Mouse (Mus musculus) testis, adult 2 months (tissue): ENCODE data around the gene Lrrc23. TPM values are rescaled to one million over a fixed set of nuclear protein-coding genes. Genes with fewer than 3 reads are reported as not detected.
"Not testable (repeated sequence)": the region's sequence is repeated elsewhere in the genome, so short reads cannot be mapped to it uniquely, and the experiment has no call there.

Experiments
- H3K27ac ChIP-seq: fragments of 200-500 bp; 2 replicates; pipeline ENCODE4 v1.5.1; 2012; ENCODE audit warnings: low read depth, low read length; ENCODE audit not compliant: control insufficient read depth, insufficient read depth
- H3K27me3 ChIP-seq: fragments of 200-500 bp; 2 replicates; pipeline ENCODE4 v1.6.1; 2012; ENCODE audit warnings: mild to moderate bottlenecking, low read length, moderate library complexity; ENCODE audit not compliant: control insufficient read depth, insufficient read depth
- H3K36me3 ChIP-seq: fragments of 200-500 bp; 2 replicates; pipeline ENCODE4 v1.6.1; 2012; ENCODE audit warnings: mild to moderate bottlenecking, low read length; ENCODE audit not compliant: control insufficient read depth, insufficient read depth
- H3K4me1 ChIP-seq: fragments of 200-500 bp; 2 replicates; pipeline ENCODE4 v1.6.1; 2012; ENCODE audit warnings: low read length; ENCODE audit not compliant: control insufficient read depth, insufficient read depth
- H3K4me3 ChIP-seq: fragments of 200-500 bp; 2 replicates; pipeline ENCODE4 v1.5.1; 2012; ENCODE audit warnings: low read depth, mild to moderate bottlenecking, low read length, moderate library complexity, mixed read lengths; ENCODE audit not compliant: control insufficient read depth
- CTCF ChIP-seq: fragments of 200-500 bp; IDR thresholded peaks from 2 replicates; pipeline ENCODE4 v1.5.1; 2012; ENCODE audit warnings: low read depth, mild to moderate bottlenecking, inconsistent platforms, low read length, moderate library complexity; ENCODE audit not compliant: control insufficient read depth, insufficient read depth, insufficient replicate concordance
- POLR2A ChIP-seq: fragments of 200-500 bp; IDR thresholded peaks from 2 replicates; pipeline ENCODE4 v1.6.1; 2012; ENCODE audit warnings: low read depth, mild to moderate bottlenecking, inconsistent platforms, low read length, moderate library complexity; ENCODE audit not compliant: control insufficient read depth
- polyA plus RNA-seq: library from polyadenylated mRNA; depleted of rRNA; stranded (reverse); fragments of >200 nt; gene quantifications from 2 replicates; pipeline ENCODE4 v1.2.3, GENCODE M21; 2012

Gene Lrrc23
- polyA plus RNA-seq, 1 experiment, result 105 TPM

DNA sequence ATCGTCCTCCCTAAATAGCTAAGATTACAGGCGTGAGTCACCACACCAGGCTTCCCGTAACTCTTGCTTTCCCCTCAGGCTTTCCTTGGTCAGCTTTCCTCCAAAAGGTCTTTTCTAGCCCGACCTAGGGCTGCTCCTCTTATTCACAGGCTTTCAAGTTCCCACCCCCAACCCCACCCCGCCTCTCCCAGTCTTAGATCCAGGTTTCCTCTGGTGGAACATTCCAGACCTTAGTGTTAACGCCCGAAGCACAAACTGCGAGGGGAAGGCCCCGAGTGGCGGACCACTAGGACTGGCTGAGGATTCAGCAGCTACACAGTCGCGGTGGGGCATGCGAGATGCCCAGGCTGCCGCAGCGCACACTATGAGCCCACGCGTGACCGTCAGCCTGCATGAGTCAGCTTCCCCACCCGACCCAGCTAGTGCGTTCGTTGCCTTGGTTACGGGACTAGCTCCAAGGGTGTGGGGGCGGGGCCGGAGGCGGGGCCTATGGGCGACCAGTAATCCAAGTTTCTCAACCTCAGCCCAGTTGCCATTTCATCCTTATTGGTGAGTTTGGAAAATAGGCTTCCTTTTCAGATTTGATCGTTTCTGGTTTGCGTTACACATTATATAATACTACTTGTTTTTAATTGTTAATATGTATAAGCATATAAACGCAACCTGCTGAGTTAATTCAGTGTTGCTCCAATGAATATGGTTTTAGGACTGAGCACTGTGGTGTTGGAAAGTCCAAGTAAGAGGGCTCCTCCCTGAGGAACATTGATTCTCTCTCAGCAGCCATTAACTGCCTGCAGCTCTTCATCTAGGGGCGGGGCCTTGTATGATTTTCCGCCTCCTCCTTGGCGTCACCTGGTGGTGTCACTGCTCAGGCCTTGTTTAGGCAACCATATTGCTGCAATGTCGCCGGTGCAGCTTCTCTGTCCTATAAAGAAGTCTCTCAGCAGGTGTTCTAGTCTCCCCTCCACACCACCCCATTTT lies 26.1 kb upstream of the Lrrc23 start:
- peak overlapping the region; percentile 97 for H3K27ac ChIP-seq
- TF ChIP-seq POLR2A (peak; percentile 95), CTCF (no peak)
- H3K36me3 ChIP-seq, result no peaks in the 10 kb centered on the region; the same call in 1 of the 2 replicates
- no peaks in the 10 kb centered on the region for H3K27me3 ChIP-seq
- H3K4me1 ChIP-seq, result peaks cover 29% of the 10 kb centered on the region
- peak overlapping the region; percentile 93 for H3K4me3 ChIP-seq

- H3K27me3 ChIP-seq, result no peaks in the 10 kb centered on the region
- H3K4me1 ChIP-seq, result peaks cover 22% of the 10 kb centered on the region
- H3K36me3 ChIP-seq, result no peaks in the 10 kb centered on the region; the same call in 1 of the 2 replicates
- peak overlapping the region; percentile 93 for H3K4me3 ChIP-seq
- TF ChIP-seq CTCF (no peak), POLR2A (no peak)
- no peak overlapping the region for H3K27ac ChIP-seq
Observed at GRCm38 (mm10) chr6:124804341-124804740, 24.8 kb upstream of the Lrrc23 start.

DNA sequence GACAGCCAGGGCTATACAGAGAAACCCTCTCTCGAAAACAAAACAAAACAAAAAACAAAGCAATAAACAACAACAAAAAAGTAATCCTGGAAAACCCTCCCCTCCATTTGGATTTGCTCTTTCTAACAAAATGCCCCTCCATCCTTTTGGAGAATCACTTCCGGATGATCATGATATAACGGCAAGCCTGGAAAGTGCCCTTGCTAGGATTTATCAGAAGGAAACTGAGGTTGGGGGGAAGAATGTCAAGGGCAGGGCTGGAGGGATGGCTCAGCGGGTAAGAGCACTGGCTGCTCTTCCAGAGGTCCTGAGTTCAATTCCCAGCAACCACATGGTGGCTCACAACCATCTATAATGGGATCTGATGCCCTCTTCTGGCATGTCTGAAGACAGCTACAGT lies 24.2 kb upstream of the Lrrc23 start:
- H3K4me3 ChIP-seq, H3K27ac ChIP-seq: not testable (repeated sequence)

GRCm38 (mm10) chr6:124803061-124803460 lies 23.5 kb upstream of the Lrrc23 start:
- no peak overlapping the region for H3K27ac ChIP-seq
- H3K36me3 ChIP-seq, result no peaks in the 10 kb centered on the region
- no peaks in the 10 kb centered on the region for H3K27me3 ChIP-seq
- TF ChIP-seq CTCF (no peak), POLR2A (no peak)
- H3K4me1 ChIP-seq, result peaks cover 11% of the 10 kb centered on the region
- no peak overlapping the region for H3K4me3 ChIP-seq

More for the DNA sequence above, 24.2 kb upstream of the Lrrc23 start:
- H3K27me3 ChIP-seq, H3K36me3 ChIP-seq: not testable (repeated sequence)
- H3K4me1 ChIP-seq, result peaks cover 16% of the 10 kb centered on the region

DNA sequence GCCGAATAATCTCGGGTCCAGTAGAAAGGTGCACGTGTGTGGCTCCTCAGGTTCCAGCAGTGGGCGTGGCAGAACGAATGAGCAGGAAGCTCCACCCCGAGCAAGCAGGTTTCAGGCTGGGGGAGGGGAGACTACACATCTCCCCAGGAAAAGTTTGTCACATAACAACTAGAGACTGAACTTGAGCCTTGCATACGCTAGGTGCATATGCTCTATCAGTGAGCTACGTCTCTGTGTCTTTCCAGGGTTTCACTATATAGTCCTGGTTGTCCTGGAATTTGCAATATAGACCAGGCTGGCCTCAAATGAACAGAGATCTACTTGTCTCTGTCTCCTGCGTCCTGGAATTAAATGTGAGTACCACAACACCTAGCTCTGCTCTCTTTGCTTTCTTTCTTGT lies 22.9 kb upstream of the Lrrc23 start:
- not testable (repeated sequence) for H3K4me3 ChIP-seq, H3K27ac ChIP-seq, H3K36me3 ChIP-seq, H3K27me3 ChIP-seq
- H3K4me1 ChIP-seq, result peaks cover 11% of the 10 kb centered on the region

DNA sequence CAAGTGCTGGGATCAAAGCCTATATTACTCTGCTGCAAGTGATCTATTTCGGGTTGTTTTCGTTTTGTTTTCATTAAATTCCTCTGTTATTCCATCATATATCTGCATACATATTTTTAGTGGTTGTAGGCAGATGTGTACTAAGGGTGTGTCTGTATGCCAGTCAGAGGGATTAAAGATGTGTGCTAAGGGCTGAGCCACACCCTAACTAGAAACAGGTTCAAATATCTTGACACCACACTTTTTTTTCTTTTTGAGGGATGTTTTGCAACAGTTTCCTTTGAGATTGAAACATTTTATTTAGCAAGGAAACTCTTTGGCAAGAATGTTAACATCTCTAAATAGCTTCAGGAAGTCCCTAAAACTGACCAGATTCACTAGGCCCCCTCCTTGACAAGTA lies 16.7 kb upstream of the Lrrc23 start:
- H3K27ac ChIP-seq, result no peak overlapping the region
- TF ChIP-seq CTCF (no peak), POLR2A (no peak)

GRCm38 (mm10) chr6:124795781-124796180 lies 16.3 kb upstream of the Lrrc23 start:
- no peak overlapping the region for H3K4me3 ChIP-seq
- H3K36me3 ChIP-seq, result no peaks in the 10 kb centered on the region
- no peaks in the 10 kb centered on the region for H3K27me3 ChIP-seq
- no peaks in the 10 kb centered on the region for H3K4me1 ChIP-seq
- TF ChIP-seq CTCF (no peak), POLR2A (no peak)
- no peak overlapping the region for H3K27ac ChIP-seq

More for the DNA sequence above, 16.7 kb upstream of the Lrrc23 start:
- Histone ChIP-seq H3K27me3 (no peaks in the 10 kb centered on the region), H3K36me3 (no peaks in the 10 kb centered on the region), H3K4me1 (no peaks in the 10 kb centered on the region), H3K4me3 (no peak overlapping the region)
